Mouse (Mus musculus) heart, embryonic 11.5 days (tissue): ENCODE results near the gene Taf6l. TPM values are rescaled to one million over a fixed set of nuclear protein-coding genes. Genes with fewer than 3 reads are reported as not detected.
A peak's percentile ranks its signal among the peaks of the same experiment; 100 is the strongest.
"Not testable (repeated sequence)": the region's sequence is repeated elsewhere in the genome, so short reads cannot be mapped to it uniquely, and the experiment has no call there.

Experiments
- ATAC-seq: fragments of 200-750 bp; cut with Nextera tagmentation; replicated peaks from 2 replicates; pipeline ENCODE4 v1.8.0; 2017; ENCODE audit warnings: moderate library complexity; ENCODE audit not compliant: insufficient number of reproducible peaks, low FRiP score, low TSS enrichment
- H3K27ac ChIP-seq: fragments of 300-500 bp; sonication (generic); 2 replicates; pipeline ENCODE4 v1.5.1; 2014; ENCODE audit warnings: mild to moderate bottlenecking, low read depth, low read length
- H3K27me3 ChIP-seq: fragments of 300-500 bp; sonication (generic); 2 replicates; pipeline ENCODE4 v1.6.1; 2014; ENCODE audit warnings: mild to moderate bottlenecking, low read length, mixed read lengths; ENCODE audit not compliant: control insufficient read depth, insufficient read depth
- H3K36me3 ChIP-seq: fragments of 300-500 bp; sonication (generic); 2 replicates; pipeline ENCODE4 v1.6.1; 2014; ENCODE audit warnings: mild to moderate bottlenecking, low read length, moderate library complexity, mixed read lengths; ENCODE audit not compliant: control insufficient read depth, insufficient read depth
- H3K4me1 ChIP-seq: fragments of 300-500 bp; sonication (generic); 2 replicates; pipeline ENCODE4 v1.6.1; 2014; ENCODE audit warnings: low read length; ENCODE audit not compliant: control insufficient read depth, insufficient read depth
- H3K4me2 ChIP-seq: fragments of 300-500 bp; sonication (generic); 2 replicates; pipeline ENCODE4 v1.6.1; 2014; ENCODE audit warnings: mild to moderate bottlenecking, moderate library complexity
- H3K4me3 ChIP-seq: fragments of 300-500 bp; sonication (generic); 2 replicates; pipeline ENCODE4 v1.5.1; 2014; ENCODE audit warnings: low read depth, low read length
- H3K9ac ChIP-seq: fragments of 300-500 bp; sonication (generic); 2 replicates; pipeline ENCODE4 v1.6.1; 2014; ENCODE audit warnings: mild to moderate bottlenecking, low read depth, low read length, moderate library complexity
- H3K9me3 ChIP-seq: fragments of 300-500 bp; sonication (generic); replicated peaks from 2 replicates; pipeline ENCODE4 v1.6.1; 2016; ENCODE audit warnings: low read length; ENCODE audit not compliant: control insufficient read depth
- WGBS: fragments of 180-500 bp; shearing (Covaris S2); extraction: QIAGEN DNeasy Blood & Tissue Kit; methylation state at CpG from one replicate; pipeline ENCODE4 v1.1.7; 2014; ENCODE audit not compliant: insufficient replicate concordance; 5-methylcytosine and 5-hydroxymethylcytosine counted together
- polyA plus RNA-seq: library from polyadenylated mRNA; unstranded; fragments of >200 nt; fragmentation: Nextera tagmentation; extraction: Ambion mirVana; gene quantifications from 2 replicates; pipeline ENCODE4 v1.2.1, GENCODE M21; 2014

Gene Taf6l
- polyA plus RNA-seq, 1 experiment from 2014 or later, result 14.3 TPM

- ATAC-seq, result no peak
- H3K27me3 ChIP-seq, result no peaks in the 10 kb centered on the region
- H3K9me3 ChIP-seq, result no peaks in the 10 kb centered on the region
- H3K36me3 ChIP-seq, result peaks cover 28% of the 10 kb centered on the region
- no peak overlapping the region for H3K27ac ChIP-seq
- no peak overlapping the region for H3K9ac ChIP-seq
- H3K4me1 ChIP-seq, result peaks cover 12% of the 10 kb centered on the region
- H3K4me3 ChIP-seq, result no peak overlapping the region
- WGBS, result 89% methylated on average over 6 of the region's 6 CpGs
- no peak overlapping the region for H3K4me2 ChIP-seq
Measured at GRCm38 (mm10) chr19:8739646-8740045, 46.6 kb downstream of the Taf6l start.

- Histone ChIP-seq H3K4me1 (peaks cover 12% of the 10 kb centered on the region), H3K36me3 (peaks cover 27% of the 10 kb centered on the region), H3K4me2 (no peak overlapping the region), H3K9me3 (no peaks in the 10 kb centered on the region), H3K4me3 (no peak overlapping the region), H3K9ac (no peak overlapping the region), H3K27me3 (no peaks in the 10 kb centered on the region), H3K27ac (no peak overlapping the region)
- ATAC-seq, result no peak
- WGBS, result 87% methylated on average over 7 of the region's 7 CpGs
Measured at GRCm38 (mm10) chr19:8738911-8739310, 47.3 kb downstream of the Taf6l start.

- Histone ChIP-seq H3K9me3 (no peaks in the 10 kb centered on the region), H3K9ac (peak overlapping the region; percentile 70), H3K4me1 (0 out of 2 replicates have a peak, but pooled peaks cover 4% of the 10 kb centered on the region), H3K4me2 (peak overlapping the region; percentile 76), H3K27me3 (no peaks in the 10 kb centered on the region), H3K27ac (no peak overlapping the region), H3K36me3 (peaks cover 19% of the 10 kb centered on the region), H3K4me3 (peak overlapping the region; percentile 79)
- peak; percentile 29; the same call in 1 of the 2 replicates for ATAC-seq
- WGBS, result 2% methylated on average over 11 of the region's 11 CpGs
Measured at GRCm38 (mm10) chr19:8736160-8736467, 50.1 kb downstream of the Taf6l start.

GRCm38 (mm10) chr19:8735389-8736159 lies 50.6 kb downstream of the Taf6l start, which contains the start of gene Wdr74:
TSS of gene Wdr74 (plus strand) at chr19:8735827.
- Histone ChIP-seq H3K4me2 (peak within 1 kb of the TSS; percentile 76), H3K4me3 (peak within 1 kb of the TSS; percentile 79), H3K9me3 (no peaks in the 10 kb centered on the region), H3K27me3 (no peaks in the 10 kb centered on the region), H3K36me3 (peaks cover 19% of the 10 kb centered on the region), H3K9ac (peak within 1 kb of the TSS; percentile 70), H3K27ac (peak within 1 kb of the TSS; percentile 5; the same call in 1 of the 2 replicates), H3K4me1 (no peaks in the 10 kb centered on the region)
- WGBS, result 0% methylated on average over 32 of the region's 32 CpGs
- ATAC-seq, result peak; percentile 84

DNA sequence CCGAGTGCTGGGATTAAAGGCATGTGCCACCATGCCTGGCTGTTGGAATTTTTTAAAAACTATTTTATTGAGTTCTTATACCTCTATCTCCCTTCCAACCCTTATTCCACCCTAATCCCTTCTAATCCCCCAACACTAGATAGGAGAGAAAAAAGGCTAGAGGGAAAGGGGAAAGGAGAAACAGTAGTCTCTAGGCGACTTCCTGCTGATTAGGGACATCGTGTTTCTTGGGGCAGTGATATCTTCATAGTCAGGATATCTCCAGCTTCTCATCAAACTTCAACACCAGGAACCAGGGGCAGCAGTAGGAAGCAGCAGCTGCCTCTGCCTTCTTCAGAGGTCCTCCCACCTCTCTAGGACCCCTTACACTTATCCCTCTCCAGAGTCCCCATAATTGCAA lies 51.9 kb downstream of the Taf6l start:
- Histone ChIP-seq H3K36me3 (peaks cover 11% of the 10 kb centered on the region), H3K4me1 (no peaks in the 10 kb centered on the region), H3K4me3 (no peak overlapping the region), H3K4me2 (no peak overlapping the region), H3K27ac (no peak overlapping the region), H3K9me3 (no peaks in the 10 kb centered on the region), H3K9ac (no peak overlapping the region), H3K27me3 (no peaks in the 10 kb centered on the region)
- 56% methylated on average over 3 of the region's 3 CpGs for WGBS
- ATAC-seq, result no peak

DNA sequence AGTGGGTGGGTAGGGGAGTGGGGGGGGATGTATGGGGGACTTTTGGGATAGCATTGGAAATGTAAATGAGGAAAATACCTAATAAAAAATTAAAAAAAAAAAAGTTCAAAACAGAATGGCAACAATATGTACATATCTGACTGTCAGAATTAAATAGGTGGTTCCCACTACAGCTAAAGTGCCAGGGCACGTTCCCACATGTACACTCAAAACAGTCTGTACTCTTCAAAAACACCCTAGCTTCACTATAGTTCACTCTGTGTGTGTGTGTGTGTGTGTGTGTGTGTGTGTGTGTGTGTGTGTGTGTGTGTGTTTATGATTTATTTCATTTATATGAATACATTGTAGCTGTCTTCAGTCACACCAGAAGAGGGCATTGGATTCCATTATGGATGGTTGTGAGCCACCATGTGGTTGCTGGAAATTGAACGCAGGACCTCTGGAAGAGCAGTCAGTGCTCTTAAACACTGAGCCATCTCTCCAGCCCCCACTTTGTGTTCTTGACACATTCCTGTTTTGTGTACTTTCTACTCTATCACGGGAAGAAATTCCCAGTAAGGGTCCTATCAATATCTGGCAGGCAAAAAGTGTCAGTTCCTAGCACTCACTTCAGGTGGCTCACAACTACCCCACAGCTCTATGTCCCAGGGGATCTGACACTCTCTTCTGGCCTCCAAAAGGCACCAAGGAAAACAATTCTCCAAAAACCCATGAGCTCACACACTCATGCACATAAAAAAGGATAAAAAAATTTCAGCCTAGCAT lies 57.7 kb downstream of the Taf6l start:
- peaks cover 20% of the 10 kb centered on the region for H3K36me3 ChIP-seq
- H3K4me2 ChIP-seq, H3K9ac ChIP-seq, H3K9me3 ChIP-seq, ATAC-seq, H3K27me3 ChIP-seq, H3K4me3 ChIP-seq, H3K4me1 ChIP-seq, H3K27ac ChIP-seq: not testable (repeated sequence)
- WGBS, result 43% methylated on average over 3 of the region's 3 CpGs

- WGBS, result 24% methylated on average over 5 of the region's 5 CpGs
Measured at GRCm38 (mm10) chr19:8727495-8728114, 58.6 kb downstream of the Taf6l start.

DNA sequence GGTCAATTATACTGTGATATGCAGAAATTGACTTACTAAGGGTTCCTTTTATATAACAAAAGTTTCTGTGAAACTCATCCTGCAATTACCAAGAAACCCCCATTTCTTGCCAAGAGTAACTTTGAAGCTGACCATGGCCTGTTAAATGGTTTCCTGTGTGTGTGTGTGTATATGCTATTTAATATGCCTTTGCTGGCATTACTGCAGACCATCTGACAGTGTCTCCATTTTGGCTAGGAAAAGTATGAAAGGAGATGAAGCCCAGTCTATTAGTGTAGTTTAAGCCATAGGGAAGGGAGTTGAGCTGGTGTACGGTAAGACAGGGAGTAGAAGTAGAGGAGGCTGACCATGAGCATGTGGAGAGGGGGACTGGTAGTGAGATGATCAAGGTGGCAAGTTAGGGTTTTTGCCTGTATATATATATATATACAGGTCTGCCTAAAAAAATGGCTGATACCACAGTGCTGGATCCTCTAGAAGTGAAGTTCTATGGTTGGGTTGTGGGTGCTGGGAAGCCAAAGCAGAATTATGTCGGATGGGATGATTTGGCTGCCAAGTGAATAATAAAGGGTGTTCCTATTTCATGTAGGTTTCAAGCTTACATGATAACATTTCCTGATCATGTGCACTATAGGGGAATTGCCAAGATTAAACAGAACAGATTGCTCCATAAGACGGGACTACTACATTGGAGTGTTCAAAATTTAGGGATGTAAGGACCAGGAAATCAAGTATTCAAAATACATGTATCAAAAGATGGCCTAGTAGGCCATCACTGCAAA lies 59.4 kb downstream of the Taf6l start:
- Histone ChIP-seq H3K27me3 (no peaks in the 10 kb centered on the region), H3K4me3 (no peak overlapping the region), H3K4me2 (no peak overlapping the region; the same call in 1 of the 2 replicates), H3K9me3 (no peaks in the 10 kb centered on the region), H3K9ac (no peak overlapping the region), H3K27ac (no peak overlapping the region), H3K4me1 (peaks cover 14% of the 10 kb centered on the region), H3K36me3 (peaks cover 20% of the 10 kb centered on the region)
- ATAC-seq, result no peak
- 28% methylated on average over 3 of the region's 3 CpGs for WGBS

More at GRCm38 (mm10) chr19:8727495-8728114, 58.6 kb downstream of the Taf6l start:
- Histone ChIP-seq H3K4me3 (no peak overlapping the region), H3K9me3 (no peaks in the 10 kb centered on the region), H3K9ac (no peak overlapping the region), H3K27ac (no peak overlapping the region), H3K36me3 (peaks cover 20% of the 10 kb centered on the region), H3K4me1 (peaks cover 9% of the 10 kb centered on the region), H3K27me3 (no peaks in the 10 kb centered on the region), H3K4me2 (no peak overlapping the region)
- no peak for ATAC-seq
